Mouse (Mus musculus): ENCODE measurements at regions not wholly inside any gene's neighbourhood (a gene's known extent, or its start where the extent isn't known, plus 50 kb on each side); places are given as distances from the start of the nearest gene placed in this dataset.

DNA sequence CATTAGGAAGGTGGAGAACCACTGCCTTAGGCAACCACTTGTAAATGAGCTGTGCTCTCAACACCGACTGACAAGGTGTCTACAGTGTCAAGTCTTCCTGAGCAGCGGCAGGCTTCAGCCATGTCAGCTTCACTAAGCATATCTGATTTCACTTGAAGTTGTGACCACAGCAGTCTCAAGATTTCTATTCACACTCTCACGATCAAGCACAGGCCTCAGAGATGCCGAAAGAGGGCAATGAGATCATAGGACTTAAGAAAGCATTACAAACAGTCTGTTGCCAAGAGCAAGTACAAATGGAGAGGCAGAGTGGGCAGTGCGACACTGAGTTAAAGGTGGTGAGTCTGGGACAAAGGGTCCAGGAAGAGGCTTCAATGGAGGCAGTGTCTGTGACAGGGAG, 289.6 kb downstream of the Kcnrg start:
- no peak for DNase-seq (ENCODE audit: low read depth, low spot score)

DNA sequence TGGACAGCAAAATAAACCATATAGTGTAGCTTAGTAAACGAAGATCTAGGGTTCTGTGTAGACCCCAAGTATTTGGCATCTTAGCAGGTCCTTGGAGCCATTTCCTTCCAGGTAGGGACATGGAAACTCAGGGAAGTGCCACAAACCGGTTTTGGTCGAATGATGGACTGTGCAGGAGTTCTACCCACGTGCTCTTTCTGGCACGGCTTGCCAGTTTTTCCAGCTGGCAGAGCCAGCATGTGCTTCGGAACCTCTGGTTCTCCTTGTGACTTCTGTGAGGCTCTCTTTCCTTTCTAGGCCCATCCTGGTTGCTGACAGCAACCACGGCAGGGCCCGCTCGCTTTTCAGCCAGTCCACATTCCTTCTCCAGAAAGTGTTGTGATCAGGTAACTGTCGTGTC, 291.4 kb downstream of the Kcnrg start:
- no peak for DNase-seq (ENCODE audit: low read depth, low spot score)

GRCm38 (mm10) chr14:61904426-61905124, 297.3 kb downstream of the Kcnrg start:
- DNase-seq (ENCODE audit: low read depth, low spot score) = no peak

DNA sequence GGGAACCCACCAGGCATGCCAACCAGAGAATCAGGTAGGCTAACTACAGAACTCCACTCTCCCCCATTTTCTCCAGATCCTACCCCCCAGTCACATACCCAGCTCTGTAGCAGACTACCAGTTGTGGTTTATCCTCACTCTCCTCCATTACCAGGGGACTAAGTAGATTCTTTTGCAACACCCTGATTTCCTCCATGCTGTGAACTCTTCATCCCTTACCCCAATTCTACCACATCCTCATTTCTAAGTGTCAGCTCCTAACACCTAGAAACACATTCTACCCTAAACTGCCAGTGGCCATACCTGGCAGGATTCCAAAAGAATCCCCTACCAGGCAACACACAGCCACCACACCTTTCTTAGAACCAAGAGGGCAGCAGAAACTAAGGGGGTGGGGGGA, 310.9 kb downstream of the Kcnrg start:
- no peak for DNase-seq (ENCODE audit: low read depth, low spot score)

DNA sequence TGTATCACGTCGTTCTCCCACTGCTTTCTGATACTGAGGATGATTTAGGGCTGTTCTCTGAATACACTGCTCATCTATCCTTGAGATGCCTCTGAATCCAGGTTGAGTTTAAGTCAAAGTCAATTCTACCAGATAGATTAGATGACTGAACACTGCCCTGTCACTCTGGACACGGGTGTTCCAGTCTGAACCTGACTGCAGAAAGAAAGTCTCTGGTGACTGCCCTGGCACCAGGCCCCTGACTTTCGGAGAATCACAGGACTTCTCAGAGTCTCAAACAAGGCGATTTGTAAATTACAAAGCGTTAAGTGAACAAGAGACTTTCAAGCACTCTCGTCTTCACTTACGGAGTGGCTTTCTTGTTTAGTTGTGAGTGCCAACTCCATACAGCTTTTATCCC, 324.6 kb downstream of the Kcnrg start:
- no peak for DNase-seq (ENCODE audit: low read depth, low spot score)

GRCm38 (mm10) chr14:61941682-61942081, 334.4 kb downstream of the Kcnrg start:
- no peak for DNase-seq (ENCODE audit: low read depth, low spot score)

DNA sequence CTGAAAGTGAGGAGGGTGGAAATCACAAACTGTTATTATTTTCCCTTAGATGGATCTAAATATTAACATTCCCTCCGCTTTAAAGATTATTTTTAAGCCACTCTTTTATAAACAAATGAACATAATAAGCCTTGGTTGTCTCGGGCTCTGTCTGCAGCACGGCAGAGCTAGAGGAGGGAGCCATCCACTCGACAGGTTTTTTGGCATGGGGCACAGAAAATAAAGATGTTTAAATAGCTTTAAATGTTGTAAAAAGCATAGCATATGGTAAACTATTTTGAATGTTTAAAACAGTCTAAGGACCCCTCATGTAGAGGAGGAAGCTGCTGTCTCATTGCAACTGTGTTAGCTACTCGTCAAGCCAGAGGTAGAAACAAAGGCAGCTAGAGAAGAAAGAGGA, 338.4 kb downstream of the Kcnrg start:
- DNase-seq (ENCODE audit: low read depth, low spot score) = peak; percentile 35

- DNase-seq (ENCODE audit: low read depth, low spot score) = no peak
Measured at GRCm38 (mm10) chr14:61949446-61949845, 342.2 kb downstream of the Kcnrg start.

GRCm38 (mm10) chr14:61950004-61950403, 342.4 kb upstream of the Rnaseh2b start:
- DNase-seq (ENCODE audit: low read depth, low spot score) = no peak

GRCm38 (mm10) chr14:61953029-61953428, 339.4 kb upstream of the Rnaseh2b start:
- DNase-seq (ENCODE audit: low read depth, low spot score) = no peak

DNA sequence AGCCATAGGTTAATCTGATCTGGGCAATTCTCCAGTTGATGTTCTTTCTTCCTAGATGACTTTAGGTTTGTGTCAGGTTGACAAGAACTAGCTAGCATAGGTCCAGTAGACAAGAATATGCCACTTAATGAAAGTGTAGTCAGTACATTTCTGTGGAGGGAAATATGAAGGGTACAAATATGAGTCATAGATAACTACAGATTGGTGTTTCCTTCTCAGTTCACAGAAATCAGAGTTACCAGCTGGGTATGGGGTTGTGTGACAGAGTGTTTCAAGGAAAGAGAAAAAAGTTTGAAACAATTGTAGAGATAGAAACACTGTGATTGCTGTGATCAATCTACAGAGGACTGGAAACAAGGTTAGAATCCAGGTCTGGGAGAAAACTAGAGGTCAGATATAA, 337.0 kb upstream of the Rnaseh2b start:
- no peak for DNase-seq (ENCODE audit: low read depth, low spot score)

- no peak for DNase-seq (ENCODE audit: low read depth, low spot score)
Measured at GRCm38 (mm10) chr14:61960243-61960957, 332.0 kb upstream of the Rnaseh2b start.

GRCm38 (mm10) chr14:61968467-61968866, 323.9 kb upstream of the Rnaseh2b start:
- no peak for DNase-seq (ENCODE audit: low read depth, low spot score)

- no peak for DNase-seq (ENCODE audit: low read depth, low spot score)
Measured at GRCm38 (mm10) chr14:61968957-61969535, 323.3 kb upstream of the Rnaseh2b start.

DNA sequence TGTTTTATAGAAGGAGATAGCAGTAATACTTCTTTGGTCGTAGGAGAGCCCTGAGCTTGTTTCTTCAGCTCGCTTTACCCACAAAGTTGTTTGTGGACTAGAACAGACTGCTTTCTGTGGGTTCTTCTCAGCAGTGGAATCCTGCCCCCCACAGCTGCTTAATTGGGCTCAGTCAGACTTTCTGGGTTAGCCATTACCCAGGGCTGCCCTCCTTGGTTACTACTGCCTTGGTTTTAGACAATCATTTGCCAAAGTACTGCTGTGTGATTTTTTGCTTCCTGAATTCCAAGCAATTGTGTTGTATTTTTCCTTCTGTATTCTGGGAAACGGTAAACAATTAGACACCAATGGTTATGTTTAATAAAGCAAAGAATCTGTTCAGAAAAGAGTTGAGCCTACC, 321.8 kb upstream of the Rnaseh2b start:
- DNase-seq (ENCODE audit: low read depth, low spot score) = no peak

GRCm38 (mm10) chr14:61971100-61972088, 321.0 kb upstream of the Rnaseh2b start:
- DNase-seq (ENCODE audit: low read depth, low spot score) = peak; percentile 62

DNA sequence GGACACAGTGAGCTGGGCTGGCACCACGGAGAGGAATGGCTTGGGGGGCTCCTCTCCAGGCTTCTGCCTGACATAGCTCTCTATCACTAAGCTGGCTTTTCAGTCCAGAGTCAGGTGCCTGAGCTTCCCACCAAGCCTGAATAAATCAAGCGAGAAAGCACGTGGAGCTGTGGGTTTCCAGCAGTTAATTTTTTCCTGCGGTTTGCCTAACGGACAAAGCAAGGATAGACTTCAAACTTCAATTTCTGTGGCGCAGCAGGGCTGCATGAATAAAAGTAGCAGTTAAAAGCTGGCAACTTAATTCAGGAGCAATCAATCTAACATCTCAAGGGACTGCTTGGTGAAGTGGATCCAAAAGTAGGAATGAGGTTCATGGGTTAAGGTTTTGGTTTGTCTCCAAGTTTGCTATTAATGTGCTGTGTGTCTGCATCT, 317.1 kb upstream of the Rnaseh2b start:
- no peak for DNase-seq (ENCODE audit: low read depth, low spot score)

GRCm38 (mm10) chr14:61980581-61980980, 311.8 kb upstream of the Rnaseh2b start:
- DNase-seq (ENCODE audit: low read depth, low spot score) = no peak

DNA sequence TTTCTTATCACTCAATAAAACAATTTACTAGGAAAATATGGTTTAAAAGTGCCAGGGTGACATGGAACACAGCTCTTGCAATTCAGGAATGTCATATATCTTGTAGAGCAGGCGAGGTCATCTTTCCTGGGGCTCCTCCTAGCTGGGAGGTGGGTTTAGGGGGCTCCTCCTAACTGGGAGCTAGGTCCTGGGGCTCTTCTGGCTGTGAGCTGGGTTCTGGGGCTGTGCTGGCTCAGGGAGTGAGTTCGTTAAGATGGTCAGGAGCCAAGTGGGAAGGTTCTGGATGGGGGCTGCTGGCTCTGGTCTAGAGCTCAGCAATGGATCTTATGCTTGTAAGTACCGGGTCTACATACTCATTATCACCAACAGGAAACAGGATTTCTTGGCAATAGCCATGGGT, 306.8 kb upstream of the Rnaseh2b start:
- DNase-seq (ENCODE audit: low read depth, low spot score) = no peak

- no peak for DNase-seq (ENCODE audit: low read depth, low spot score)
Measured at GRCm38 (mm10) chr14:61986203-61986602, 306.2 kb upstream of the Rnaseh2b start.

GRCm38 (mm10) chr14:61995253-61995652, 297.1 kb upstream of the Rnaseh2b start:
- DNase-seq (ENCODE audit: low read depth, low spot score) = no peak

DNA sequence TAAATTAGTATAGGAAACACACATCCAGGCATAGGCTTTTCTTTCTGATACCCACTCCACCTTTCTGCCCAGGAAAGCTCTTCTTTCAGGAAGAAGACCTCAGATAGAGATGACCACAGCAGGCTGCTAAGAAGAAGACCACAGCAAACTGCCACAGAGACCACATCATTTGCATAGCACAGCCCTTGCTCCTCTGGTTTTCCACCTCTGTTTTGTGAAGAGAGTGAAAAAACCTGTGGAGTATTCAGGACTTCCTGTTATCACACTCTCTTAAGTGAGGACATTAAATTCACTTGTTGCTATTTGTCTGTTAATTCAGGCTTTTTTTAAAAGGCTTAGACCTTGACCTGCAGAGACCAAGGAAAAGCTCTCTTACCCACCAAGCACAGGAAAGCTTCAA, 294.7 kb upstream of the Rnaseh2b start:
- DNase-seq (ENCODE audit: low read depth, low spot score) = no peak

Measured in brain, adult 2 months (tissue).